Mouse (Mus musculus) kidney, adult 2 months (tissue): ENCODE measurements at regions not wholly inside any gene's neighbourhood (a gene's known extent, or its start where the extent isn't known, plus 50 kb on each side); places are given as distances from the start of the nearest gene placed in this dataset.

Source experiments
- DNase-seq: peaks from one replicate; pipeline ENCODE4 v3.0.0; 2021
- H3K27ac ChIP-seq: fragments of 200-500 bp; 2 replicates; pipeline ENCODE4 v1.5.1; 2012; ENCODE audit warnings: low read depth, low read length, control low read depth, inconsistent platforms; ENCODE audit not compliant: insufficient read depth
- H3K27me3 ChIP-seq: fragments of 200-500 bp; replicated peaks from 2 replicates; pipeline ENCODE4 v1.6.1; 2012; ENCODE audit warnings: mild to moderate bottlenecking, moderate library complexity, low read length, inconsistent platforms; ENCODE audit not compliant: control insufficient read depth, insufficient read depth
- H3K36me3 ChIP-seq: fragments of 200-500 bp; 2 replicates; pipeline ENCODE4 v1.6.1; 2012; ENCODE audit warnings: mild to moderate bottlenecking, moderate library complexity, low read length, inconsistent platforms; ENCODE audit not compliant: control insufficient read depth, insufficient read depth
- H3K4me1 ChIP-seq: fragments of 200-500 bp; 2 replicates; pipeline ENCODE4 v1.6.1; 2011; ENCODE audit warnings: low read length; ENCODE audit not compliant: control insufficient read depth, insufficient read depth
- H3K4me3 ChIP-seq: fragments of 200-500 bp; 2 replicates; pipeline ENCODE4 v1.5.1; 2011; ENCODE audit warnings: mild to moderate bottlenecking, low read depth, low read length, control low read depth; ENCODE audit not compliant: insufficient read depth
- CTCF ChIP-seq: fragments of 200-500 bp; conservative IDR thresholded peaks from 2 replicates; pipeline ENCODE4 v1.5.1; 2011; ENCODE audit warnings: low read depth, mild to moderate bottlenecking, control low read depth, low read length, moderate library complexity, mixed read lengths; ENCODE audit not compliant: insufficient read depth, insufficient read length
- POLR2A ChIP-seq: fragments of 200-500 bp; IDR thresholded peaks from one replicate; pipeline ENCODE4 v1.6.1; 2011; ENCODE audit warnings: low read depth, low read length, control low read depth
- WGBS: fragments of 180-500 bp; shearing (Covaris S2); methylation state at CpG from one replicate; pipeline ENCODE4 v1.1.7; 2018; 5-methylcytosine and 5-hydroxymethylcytosine counted together

DNA sequence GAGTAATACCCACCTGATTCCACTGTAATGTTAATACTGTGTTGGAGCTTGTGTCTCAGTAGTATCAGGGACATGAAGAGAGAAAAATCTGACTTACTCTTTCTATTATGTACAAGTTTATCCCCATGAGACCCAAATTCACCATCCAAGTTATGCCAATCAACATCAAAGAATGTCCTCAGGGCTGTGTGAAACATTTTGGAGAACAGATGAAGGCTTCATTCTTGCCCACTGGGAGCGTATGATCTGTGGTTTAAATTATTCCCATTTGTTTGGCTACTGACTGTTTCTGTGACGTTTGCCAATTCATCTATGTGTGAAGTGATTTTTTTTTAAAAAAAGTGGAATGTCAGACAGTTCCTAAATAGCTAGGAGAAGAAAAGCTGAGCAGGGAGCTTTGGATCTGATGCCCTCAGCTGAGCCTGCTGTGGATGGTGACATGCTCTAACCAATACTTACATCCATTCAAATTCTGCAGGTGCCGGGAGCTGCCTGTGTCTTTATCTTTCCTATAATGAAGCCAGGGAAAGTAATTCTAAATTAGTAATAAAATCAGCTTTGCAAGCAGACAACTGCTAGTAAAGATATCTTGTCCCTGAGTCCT lies 173.3 kb upstream of the Pitrm1 start:
- Histone ChIP-seq H3K4me3 (no peak overlapping the region), H3K36me3 (no peaks in the 10 kb centered on the region), H3K27ac (no peak overlapping the region), H3K27me3 (no peaks in the 10 kb centered on the region), H3K4me1 (no peaks in the 10 kb centered on the region)
- TF ChIP-seq POLR2A, result no peak
- no peak for TF ChIP-seq CTCF
- no peak for DNase-seq
- 79% methylated on average over 3 of the region's 3 CpGs for WGBS

DNA sequence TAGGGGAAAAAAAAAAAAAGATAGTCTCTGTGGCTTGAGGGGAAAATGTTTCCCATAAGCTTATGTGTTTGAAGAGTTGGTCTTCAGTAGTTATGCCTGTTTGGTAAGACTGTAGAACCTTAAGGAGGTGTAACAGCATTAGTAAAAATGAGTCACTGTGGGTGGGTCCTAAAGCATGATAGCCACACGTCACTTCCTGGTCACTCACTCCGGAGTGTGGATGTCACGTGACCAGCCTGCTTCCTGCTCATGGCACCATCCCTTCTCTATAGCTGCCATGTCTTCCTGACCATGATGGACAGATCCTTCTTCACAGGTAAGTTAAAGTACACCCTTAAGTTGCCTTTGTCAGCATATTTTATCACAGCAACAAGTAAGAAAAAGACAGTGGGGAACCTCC lies 170.0 kb upstream of the Pitrm1 start:
- no peak for DNase-seq
- H3K4me1 ChIP-seq, result no peaks in the 10 kb centered on the region
- H3K36me3 ChIP-seq, result no peaks in the 10 kb centered on the region
- no peak overlapping the region for H3K4me3 ChIP-seq
- WGBS, result 87% methylated on average over 3 of the region's 3 CpGs
- TF ChIP-seq POLR2A (no peak), CTCF (no peak)
- H3K27ac ChIP-seq, result no peak overlapping the region
- H3K27me3 ChIP-seq, result no peaks in the 10 kb centered on the region

DNA sequence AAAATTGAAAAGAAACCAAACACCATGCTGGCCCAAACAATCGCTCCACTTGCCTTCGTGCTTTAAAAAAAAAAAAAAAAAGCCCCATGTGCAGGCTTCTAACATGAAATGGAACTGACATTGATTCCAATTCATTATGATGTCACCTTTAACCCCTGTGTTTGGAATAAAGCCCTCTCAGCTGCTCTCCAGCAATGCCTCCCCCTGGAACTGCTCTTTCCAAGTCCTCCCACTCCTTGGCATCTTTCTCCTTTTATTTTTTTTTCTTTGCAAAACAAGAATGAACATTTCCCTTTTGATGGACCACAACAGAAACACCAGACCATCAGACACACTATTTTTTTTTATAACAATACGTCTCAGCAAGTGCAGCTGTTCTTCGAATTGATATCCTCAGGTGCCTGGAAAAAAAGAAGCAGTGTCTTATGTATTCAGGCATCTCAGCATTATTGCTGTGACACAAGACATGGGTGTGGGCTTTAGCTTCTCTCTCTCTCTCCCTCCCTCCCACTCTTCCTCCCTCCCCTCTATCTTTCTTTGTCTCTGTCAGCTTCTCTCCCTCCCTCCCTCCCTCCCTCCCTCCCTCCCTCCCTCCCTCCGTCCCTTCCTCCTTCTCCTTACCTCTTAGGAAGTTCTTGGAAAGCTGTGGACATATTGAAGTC lies 152.3 kb upstream of the Pitrm1 start:
- Histone ChIP-seq H3K36me3 (no peaks in the 10 kb centered on the region), H3K4me3 (no peak overlapping the region), H3K27me3 (no peaks in the 10 kb centered on the region), H3K4me1 (no peaks in the 10 kb centered on the region), H3K27ac (no peak overlapping the region)
- 63% methylated on average over 4 of the region's 5 CpGs for WGBS
- DNase-seq, result no peak
- TF ChIP-seq POLR2A (no peak), CTCF (no peak)

DNA sequence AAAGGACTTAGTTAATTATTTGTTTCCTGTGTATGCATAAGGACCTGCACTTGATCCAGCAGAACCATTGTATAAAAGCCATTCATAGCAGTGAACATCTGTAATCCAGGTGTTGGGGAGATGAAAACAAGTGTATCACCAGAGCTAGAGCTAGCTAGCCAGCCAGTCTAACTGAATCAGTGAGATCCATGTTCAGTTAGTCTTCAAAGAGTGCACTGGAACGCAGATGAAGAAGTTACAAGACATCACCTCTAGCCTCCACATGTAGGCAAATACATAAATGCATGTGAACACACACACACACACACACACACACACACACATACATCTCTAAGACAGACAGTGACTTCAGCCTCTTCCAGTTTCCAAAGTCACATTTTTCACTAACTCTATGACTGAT lies 150.3 kb upstream of the Pitrm1 start:
- H3K4me1 ChIP-seq, result no peaks in the 10 kb centered on the region
- 88% methylated on average over 1 of the region's 1 CpGs for WGBS
- H3K4me3 ChIP-seq, result no peak overlapping the region
- no peak for DNase-seq
- no peaks in the 10 kb centered on the region for H3K36me3 ChIP-seq
- no peak for TF ChIP-seq CTCF
- no peak for TF ChIP-seq POLR2A
- no peaks in the 10 kb centered on the region for H3K27me3 ChIP-seq
- no peak overlapping the region for H3K27ac ChIP-seq

DNA sequence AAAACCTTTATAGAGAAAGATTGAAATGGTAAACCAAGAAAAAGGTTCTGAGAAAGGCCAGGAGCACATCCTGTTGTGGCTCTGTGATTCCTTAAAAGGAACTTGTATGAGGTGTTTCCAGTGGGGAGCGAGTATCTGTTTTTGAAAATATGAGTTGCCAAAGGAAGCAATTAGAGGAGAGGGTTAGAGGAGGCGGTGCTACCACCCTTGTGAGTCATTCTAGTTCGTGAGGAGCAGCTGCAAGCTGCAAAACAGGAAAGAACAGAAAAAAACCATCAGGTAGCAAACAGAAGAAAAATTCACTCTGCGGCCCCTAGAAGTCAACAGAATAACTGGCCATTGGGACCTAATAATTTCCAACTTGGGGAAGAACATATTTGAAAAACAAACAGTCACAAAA lies 116.1 kb upstream of the Pitrm1 start:
- DNase-seq, result no peak
- H3K27me3 ChIP-seq, result no peaks in the 10 kb centered on the region
- 60% methylated on average over 4 of the region's 4 CpGs for WGBS
- no peak overlapping the region for H3K27ac ChIP-seq
- H3K4me1 ChIP-seq, result no peaks in the 10 kb centered on the region
- no peaks in the 10 kb centered on the region for H3K36me3 ChIP-seq
- no peak overlapping the region for H3K4me3 ChIP-seq
- no peak for TF ChIP-seq POLR2A
- no peak for TF ChIP-seq CTCF

DNA sequence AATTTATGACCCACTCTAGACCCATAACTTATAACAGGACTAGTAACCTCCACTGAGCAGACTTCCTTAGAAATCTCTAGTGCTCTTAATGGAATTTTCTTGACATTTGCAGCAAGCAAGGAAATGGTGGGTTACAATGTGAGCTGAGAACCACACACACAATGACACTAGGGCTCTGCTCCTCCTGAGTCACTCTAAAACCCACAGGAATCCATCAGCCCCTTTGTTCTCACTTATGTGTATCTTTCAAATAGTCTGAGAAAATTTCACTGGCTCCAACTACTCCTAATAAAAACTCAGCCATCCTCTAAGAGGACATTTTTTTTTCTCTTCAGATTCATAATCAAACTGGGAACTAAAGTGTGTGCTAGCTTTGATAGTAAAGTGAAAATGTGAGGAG lies 101.0 kb upstream of the Pitrm1 start:
- no peak for TF ChIP-seq CTCF
- no peak for TF ChIP-seq POLR2A
- H3K4me3 ChIP-seq, result no peak overlapping the region
- no peak for DNase-seq
- H3K36me3 ChIP-seq, result no peaks in the 10 kb centered on the region
- H3K27me3 ChIP-seq, result no peaks in the 10 kb centered on the region
- H3K4me1 ChIP-seq, result no peaks in the 10 kb centered on the region
- no peak overlapping the region for H3K27ac ChIP-seq

DNA sequence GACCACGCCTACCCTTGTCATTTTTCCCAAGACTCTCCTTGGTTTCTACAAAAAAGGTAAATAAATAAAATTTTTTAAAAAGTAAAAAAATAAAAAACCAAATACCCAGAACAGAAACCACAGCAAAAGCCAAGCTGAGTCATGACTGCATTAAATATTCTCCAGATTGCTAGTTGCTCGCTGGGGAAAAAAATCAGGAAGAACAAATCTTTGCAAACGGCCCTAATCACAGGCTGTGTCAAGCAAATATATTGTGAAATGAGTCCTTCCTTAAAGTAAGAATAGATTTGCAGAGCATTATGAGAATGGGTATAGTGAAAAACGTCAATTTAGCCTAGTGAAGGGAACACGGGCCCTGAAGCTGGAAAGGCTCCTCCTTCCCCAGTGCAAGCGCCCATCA lies 86.6 kb upstream of the Pitrm1 start:
- Histone ChIP-seq H3K4me1 (no peaks in the 10 kb centered on the region), H3K27ac (no peak overlapping the region), H3K4me3 (no peak overlapping the region), H3K36me3 (no peaks in the 10 kb centered on the region), H3K27me3 (no peaks in the 10 kb centered on the region)
- no peak for TF ChIP-seq CTCF
- no peak for TF ChIP-seq POLR2A
- DNase-seq, result no peak
- WGBS, result 83% methylated on average over 6 of the region's 6 CpGs
